Mouse (Mus musculus) intestine, embryonic 14.5 days (tissue): ENCODE results near the gene Ube2z. TPM values are rescaled to one million over a fixed set of nuclear protein-coding genes. Genes with fewer than 3 reads are reported as not detected.
A peak's percentile ranks its signal among the peaks of the same experiment; 100 is the strongest.

Source experiments
- ATAC-seq: fragments of 200-750 bp; cut with Nextera tagmentation; replicated peaks from 2 replicates; pipeline ENCODE4 v1.8.0; 2017; ENCODE audit warnings: low read depth, moderate number of reproducible peaks, moderate TSS enrichment, moderate library complexity; ENCODE audit not compliant: low FRiP score, low TSS enrichment
- DNase-seq: peaks from one replicate; pipeline ENCODE4 v3.0.0-alpha.2; 2018; ENCODE audit warnings: low spot score
- H3K27ac ChIP-seq: fragments of 300-500 bp; sonication (generic); 2 replicates; pipeline ENCODE4 v1.5.1; 2014; ENCODE audit warnings: low read depth, mild to moderate bottlenecking, control low read depth
- H3K27me3 ChIP-seq: fragments of 300-500 bp; sonication (generic); replicated peaks from 2 replicates; pipeline ENCODE4 v1.6.1; 2014; ENCODE audit warnings: low read length, control low read depth; ENCODE audit not compliant: control insufficient read depth, insufficient read depth
- H3K36me3 ChIP-seq: fragments of 300-500 bp; sonication (generic); 2 replicates; pipeline ENCODE4 v1.6.1; 2014; ENCODE audit warnings: low read length, control low read depth; ENCODE audit not compliant: control insufficient read depth, insufficient read depth
- H3K4me1 ChIP-seq: fragments of 300-500 bp; sonication (generic); replicated peaks from 2 replicates; pipeline ENCODE4 v1.6.1; 2014; ENCODE audit warnings: low read length, control low read depth, mixed read lengths; ENCODE audit not compliant: control insufficient read depth, insufficient read depth
- H3K4me2 ChIP-seq: fragments of 300-500 bp; sonication (generic); 2 replicates; pipeline ENCODE4 v1.6.1; 2014; ENCODE audit warnings: low read length
- H3K4me3 ChIP-seq: fragments of 300-500 bp; sonication (generic); 2 replicates; pipeline ENCODE4 v1.5.1; 2014; ENCODE audit warnings: low read depth, low read length, control low read depth, mixed read lengths
- H3K9ac ChIP-seq: fragments of 300-500 bp; sonication (generic); 2 replicates; pipeline ENCODE4 v1.6.1; 2014; ENCODE audit warnings: mild to moderate bottlenecking, low read length
- H3K9me3 ChIP-seq: fragments of 300-500 bp; sonication (generic); 2 replicates; pipeline ENCODE4 v1.6.1; 2016; ENCODE audit warnings: low read length, control low read depth; ENCODE audit not compliant: control insufficient read depth
- WGBS: fragments of 180-500 bp; shearing (Covaris S2); extraction: QIAGEN DNeasy Blood & Tissue Kit; methylation state at CpG from one replicate; pipeline ENCODE4 v1.1.7; 2014; 5-methylcytosine and 5-hydroxymethylcytosine counted together
- polyA plus RNA-seq: library from polyadenylated mRNA; unstranded; fragments of >200 nt; fragmentation: Nextera tagmentation; extraction: Ambion mirVana; gene quantifications from 2 replicates; pipeline ENCODE4 v1.2.1, GENCODE M21; 2014

Ube2z gene
- polyA plus RNA-seq, 1 experiment from 2014 or later, result 33.5 TPM

DNA sequence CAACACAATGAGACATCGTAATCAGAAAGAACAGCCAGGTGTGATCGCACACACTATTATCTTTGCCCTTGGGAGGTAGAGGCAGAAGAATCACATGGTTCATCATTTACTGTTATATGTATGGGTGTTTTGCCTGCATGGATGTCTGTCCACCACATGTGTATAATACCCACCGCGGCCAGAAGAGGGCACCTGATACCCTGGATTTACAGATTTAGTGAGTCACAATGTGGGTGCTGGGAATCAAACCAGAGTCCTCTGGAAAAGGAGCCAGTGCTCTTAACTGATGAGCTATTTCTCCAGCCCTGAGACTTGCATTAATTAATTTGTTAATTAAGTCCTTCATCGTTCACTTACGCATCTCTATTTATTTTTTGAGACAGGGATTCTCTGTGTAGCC is 22.8 kb upstream of the Ube2z start:
- 90% methylated on average over 6 of the region's 6 CpGs for WGBS
- Histone ChIP-seq H3K9me3 (0 out of 2 replicates have a peak, but pooled peaks cover 4% of the 10 kb centered on the region), H3K9ac (no peak overlapping the region), H3K4me1 (no peaks in the 10 kb centered on the region), H3K4me2 (no peak overlapping the region), H3K36me3 (no peaks in the 10 kb centered on the region), H3K27me3 (0 out of 2 replicates have a peak, but pooled peaks cover 2% of the 10 kb centered on the region), H3K4me3 (no peak overlapping the region), H3K27ac (no peak overlapping the region)
- DNase-seq, result no peak
- ATAC-seq, result no peak

- WGBS, result 67% methylated on average over 3 of the region's 3 CpGs
Measured at GRCm38 (mm10) chr11:96082682-96083081, 17.5 kb upstream of the Ube2z start.

GRCm38 (mm10) chr11:96080736-96081135 is 15.5 kb upstream of the Ube2z start:
- H3K27ac ChIP-seq, result no peak overlapping the region
- H3K27me3 ChIP-seq, result no peaks in the 10 kb centered on the region
- 77% methylated on average over 5 of the region's 5 CpGs for WGBS
- H3K9ac ChIP-seq, result no peak overlapping the region
- no peak for ATAC-seq
- no peak overlapping the region for H3K4me2 ChIP-seq
- no peak for DNase-seq
- H3K4me1 ChIP-seq, result no peaks in the 10 kb centered on the region
- no peaks in the 10 kb centered on the region for H3K36me3 ChIP-seq
- H3K4me3 ChIP-seq, result no peak overlapping the region
- H3K9me3 ChIP-seq, result no peaks in the 10 kb centered on the region

More at GRCm38 (mm10) chr11:96082682-96083081, 17.5 kb upstream of the Ube2z start:
- DNase-seq (no peak), ATAC-seq (no peak)
- H3K27ac ChIP-seq, result no peak overlapping the region
- no peaks in the 10 kb centered on the region for H3K4me1 ChIP-seq
- no peaks in the 10 kb centered on the region for H3K27me3 ChIP-seq
- H3K9me3 ChIP-seq, result no peaks in the 10 kb centered on the region
- H3K4me3 ChIP-seq, result no peak overlapping the region
- no peaks in the 10 kb centered on the region for H3K36me3 ChIP-seq
- no peak overlapping the region for H3K4me2 ChIP-seq
- H3K9ac ChIP-seq, result no peak overlapping the region

GRCm38 (mm10) chr11:96076221-96077105 is 11.3 kb upstream of the Ube2z start:
- H3K27me3 ChIP-seq, result no peaks in the 10 kb centered on the region
- peak overlapping the region; percentile 11 for H3K9ac ChIP-seq
- H3K27ac ChIP-seq, result peak overlapping the region; percentile 36; the same call in 1 of the 2 replicates
- DNase-seq (no peak), ATAC-seq (no peak)
- H3K4me3 ChIP-seq, result peak overlapping the region; percentile 92
- WGBS, result 69% methylated on average over 13 of the region's 13 CpGs
- no peaks in the 10 kb centered on the region for H3K9me3 ChIP-seq
- H3K36me3 ChIP-seq, result peaks cover 14% of the 10 kb centered on the region
- H3K4me2 ChIP-seq, result peak overlapping the region; percentile 60
- no peaks in the 10 kb centered on the region; the same call in 1 of the 2 replicates for H3K4me1 ChIP-seq

GRCm38 (mm10) chr11:96075509-96076220 is 10.5 kb upstream of the Ube2z start, which contains the start of gene Atp5g1:
Gene Atp5g1 (minus strand): TSS chr11:96075670.
- DNase-seq (peak; percentile 93), ATAC-seq (peak; percentile 98)
- under 1% methylated on average over 37 of the region's 37 CpGs for WGBS
- Histone ChIP-seq H3K27me3 (no peaks in the 10 kb centered on the region), H3K4me3 (peak within 1 kb of the TSS; percentile 92), H3K9ac (peak within 1 kb of the TSS; percentile 83), H3K36me3 (peaks cover 22% of the 10 kb centered on the region), H3K4me2 (peak within 1 kb of the TSS; percentile 90), H3K4me1 (no peaks in the 10 kb centered on the region; the same call in 1 of the 2 replicates), H3K9me3 (no peaks in the 10 kb centered on the region), H3K27ac (peak within 1 kb of the TSS; percentile 64)

GRCm38 (mm10) chr11:96075177-96075508 is 10.0 kb upstream of the Ube2z start:
- Histone ChIP-seq H3K4me2 (peak overlapping the region; percentile 90), H3K9me3 (no peaks in the 10 kb centered on the region), H3K36me3 (peaks cover 27% of the 10 kb centered on the region), H3K9ac (peak overlapping the region; percentile 83), H3K27ac (peak overlapping the region; percentile 64), H3K4me3 (peak overlapping the region; percentile 92), H3K27me3 (no peaks in the 10 kb centered on the region), H3K4me1 (no peaks in the 10 kb centered on the region; the same call in 1 of the 2 replicates)
- DNase-seq, result no peak
- no peak for ATAC-seq
- under 1% methylated on average over 15 of the region's 15 CpGs for WGBS

- no peak for ATAC-seq
- no peak for DNase-seq
- Histone ChIP-seq H3K4me2 (peak overlapping the region; percentile 90), H3K36me3 (peaks cover 31% of the 10 kb centered on the region), H3K9me3 (no peaks in the 10 kb centered on the region), H3K9ac (peak overlapping the region; percentile 83), H3K27me3 (no peaks in the 10 kb centered on the region), H3K27ac (peak overlapping the region; percentile 64), H3K4me3 (peak overlapping the region; percentile 92), H3K4me1 (no peaks in the 10 kb centered on the region; the same call in 1 of the 2 replicates)
- 15% methylated on average over 17 of the region's 17 CpGs for WGBS
Measured at GRCm38 (mm10) chr11:96074351-96075176, 9.4 kb upstream of the Ube2z start.
